Mouse (Mus musculus): ENCODE measurements around the gene Pglyrp4. TPM values are rescaled to one million over a fixed set of nuclear protein-coding genes. Genes with fewer than 3 reads are reported as not detected.

The Pglyrp4 gene
- polyA plus RNA-seq, 1 experiment from 2014 or later = not detected

Other genes with a start within 250 kb of the Pglyrp4 start
- gene Snapin, start 235.9 kb upstream of the Pglyrp4 start, polyA plus RNA-seq (2016; fragmentation: Nextera tagmentation; extraction: Ambion mirVana) = 60.9 and 69.1 TPM in 2 replicates
- 174 and 182 TPM in 2 replicates for gene Chtop, start 217.4 kb upstream of the Pglyrp4 start, polyA plus RNA-seq (2016; fragmentation: Nextera tagmentation; extraction: Ambion mirVana)
- 7.5 and 7.7 TPM in 2 replicates for gene S100a1, start 212.5 kb upstream of the Pglyrp4 start, polyA plus RNA-seq (2016; fragmentation: Nextera tagmentation; extraction: Ambion mirVana)
- gene S100a13, start 212.5 kb upstream of the Pglyrp4 start, polyA plus RNA-seq (2016; fragmentation: Nextera tagmentation; extraction: Ambion mirVana) = 11.7 and 13.1 TPM in 2 replicates
- gene S100a14, start 200.1 kb upstream of the Pglyrp4 start, polyA plus RNA-seq (2016; fragmentation: Nextera tagmentation; extraction: Ambion mirVana) = not detected in 2 replicates
- 46.6 and 47.9 TPM in 2 replicates for gene S100a16, start 189.7 kb upstream of the Pglyrp4 start, polyA plus RNA-seq (2016; fragmentation: Nextera tagmentation; extraction: Ambion mirVana)
- 0.24 and 0.27 TPM in 2 replicates for gene S100a3, start 166.3 kb upstream of the Pglyrp4 start, polyA plus RNA-seq (2016; fragmentation: Nextera tagmentation; extraction: Ambion mirVana)
- gene S100a2, start 136.7 kb upstream of the Pglyrp4 start, polyA plus RNA-seq (2016; fragmentation: Nextera tagmentation; extraction: Ambion mirVana) = not detected in 2 replicates
- not detected in 2 replicates for gene Gm42674, start 125.0 kb upstream of the Pglyrp4 start, polyA plus RNA-seq (2016; fragmentation: Nextera tagmentation; extraction: Ambion mirVana)
- not detected in 2 replicates for gene S100a4, start 123.1 kb upstream of the Pglyrp4 start, polyA plus RNA-seq (2016; fragmentation: Nextera tagmentation; extraction: Ambion mirVana)
- gene S100a5, start 118.4 kb upstream of the Pglyrp4 start, polyA plus RNA-seq (2016; fragmentation: Nextera tagmentation; extraction: Ambion mirVana) = not detected in 2 replicates
- 14.4 and 18.3 TPM in 2 replicates for gene S100a6, start 114.0 kb upstream of the Pglyrp4 start, polyA plus RNA-seq (2016; fragmentation: Nextera tagmentation; extraction: Ambion mirVana)
- not detected in 2 replicates for gene S100a7a, start 72.9 kb upstream of the Pglyrp4 start, polyA plus RNA-seq (2016; fragmentation: Nextera tagmentation; extraction: Ambion mirVana)
- not detected in 2 replicates for gene S100a8, start 57.9 kb upstream of the Pglyrp4 start, polyA plus RNA-seq (2016; fragmentation: Nextera tagmentation; extraction: Ambion mirVana)
- gene S100a9, start 31.2 kb upstream of the Pglyrp4 start, polyA plus RNA-seq (2016; fragmentation: Nextera tagmentation; extraction: Ambion mirVana) = not detected in 2 replicates
- gene Gm5849, start 51.0 kb downstream of the Pglyrp4 start, polyA plus RNA-seq (2016; fragmentation: Nextera tagmentation; extraction: Ambion mirVana) = not detected in 2 replicates